Mouse (Mus musculus) brain, embryonic 14.5 days (tissue): Measurements from ENCODE around the gene Ypel5. TPM values are rescaled to one million over a fixed set of nuclear protein-coding genes. Genes with fewer than 3 reads are reported as not detected.

Source experiments
- DNase-seq: peaks from one replicate; pipeline ENCODE4 v3.0.0-alpha.2; 2011; ENCODE audit warnings: low read depth
- CTCF ChIP-seq: fragments of 200-500 bp; IDR thresholded peaks from 2 replicates; pipeline ENCODE4 v1.5.1; 2012; ENCODE audit warnings: inconsistent platforms, mild to moderate bottlenecking, moderate library complexity, borderline replicate concordance; ENCODE audit not compliant: insufficient read depth, insufficient read length; ENCODE audit errors: extremely low read depth
- POLR2A ChIP-seq: fragments of 200-500 bp; IDR thresholded peaks from 2 replicates; pipeline ENCODE4 v1.6.1; 2012; ENCODE audit warnings: mild to moderate bottlenecking, inconsistent platforms, borderline replicate concordance; ENCODE audit not compliant: poor library complexity, insufficient read depth, insufficient read length, severe bottlenecking; ENCODE audit errors: extremely low read depth
- polyA plus RNA-seq: library from polyadenylated mRNA; depleted of rRNA; stranded (reverse); fragments of >200 nt; gene quantifications from 2 replicates; pipeline ENCODE4 v1.2.3, GENCODE M21; 2012; rRNA removed

Gene Ypel5
- polyA plus RNA-seq, 1 experiment = 42.5 TPM

DNA sequence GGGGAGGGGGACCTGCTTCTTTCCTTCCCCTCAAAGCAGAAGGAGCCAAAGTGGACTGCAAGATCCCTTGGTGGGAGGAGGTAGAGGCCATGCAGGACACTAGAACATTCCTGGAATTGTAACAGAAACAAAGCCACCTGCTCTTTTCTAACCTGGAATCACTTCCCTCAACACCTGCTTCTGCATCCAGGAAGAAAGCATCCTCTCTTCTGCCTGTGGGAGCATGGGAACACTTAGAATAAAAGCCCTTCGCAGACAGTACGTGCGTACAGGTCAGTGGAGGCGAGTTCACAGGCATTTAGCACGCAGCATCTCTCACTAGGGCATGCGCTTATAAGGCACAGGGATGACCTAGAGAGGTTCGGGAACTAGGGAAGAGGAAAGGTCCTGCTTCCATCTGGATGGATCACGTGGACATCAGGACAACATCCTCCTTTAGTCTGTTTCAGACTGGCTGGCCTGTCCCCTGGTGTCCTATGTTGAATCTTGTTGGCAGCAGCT lies 54.2 kb downstream of the Ypel5 start:
- DNase-seq = no peak
- TF ChIP-seq CTCF (no peak), POLR2A (no peak)

DNA sequence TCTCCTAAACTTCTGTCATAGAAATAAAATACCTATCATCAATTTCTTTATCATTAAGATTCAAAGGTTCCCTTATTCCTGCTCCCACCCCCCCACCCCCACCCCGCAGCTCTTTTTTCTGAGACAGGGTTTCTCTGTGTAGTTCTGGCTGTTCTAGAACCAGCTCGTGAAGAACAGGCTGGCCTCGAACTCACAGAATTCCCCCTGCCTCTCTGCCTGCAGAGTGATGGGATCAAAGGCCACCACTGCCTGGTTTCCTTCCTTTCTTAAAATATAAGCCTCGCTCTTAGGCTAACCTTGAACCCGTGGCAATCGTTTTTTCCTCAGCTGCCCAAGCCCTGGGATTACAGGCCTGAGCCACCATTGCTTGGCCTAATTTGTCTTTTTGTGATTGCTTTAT lies 55.3 kb downstream of the Ypel5 start:
- DNase-seq = no peak
- TF ChIP-seq CTCF (no peak), POLR2A (no peak)

DNA sequence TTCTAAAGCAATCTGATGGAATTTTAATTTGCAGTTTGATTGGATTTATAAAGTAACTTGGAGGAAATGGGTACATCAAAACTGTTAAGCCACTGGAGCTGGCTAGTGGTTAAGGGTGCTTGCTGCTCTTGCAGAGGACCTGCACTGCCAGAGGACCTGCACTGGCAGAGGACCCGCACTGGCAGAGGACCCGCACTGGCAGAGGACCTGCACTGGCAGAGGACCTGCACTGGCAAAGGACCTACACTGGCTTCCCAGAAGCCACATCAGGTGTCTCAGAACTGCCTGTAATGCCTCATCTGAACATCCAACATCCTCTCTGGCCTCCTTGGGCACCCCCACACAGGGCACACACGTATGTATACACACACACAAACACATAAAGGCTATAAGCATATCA lies 59.3 kb downstream of the Ypel5 start:
- TF ChIP-seq POLR2A = no peak
- DNase-seq = no peak

DNA sequence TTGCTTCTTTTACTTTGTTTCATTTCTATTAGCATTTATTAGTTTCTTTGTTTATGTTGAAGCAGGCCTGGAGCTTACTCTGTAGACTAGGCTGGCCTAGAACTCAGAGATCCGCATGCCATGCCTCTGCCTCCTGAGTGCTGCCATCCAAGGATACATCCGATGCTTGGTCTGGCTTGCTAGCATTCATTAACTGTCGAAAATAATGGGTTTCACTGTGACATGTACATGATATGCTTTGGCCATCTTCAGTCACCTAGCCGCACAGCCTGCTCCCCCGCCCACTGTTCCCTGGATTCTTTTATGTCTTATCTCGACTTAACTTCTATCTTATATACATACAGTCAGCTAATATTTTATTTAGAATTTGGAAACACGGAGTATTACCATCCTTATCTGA lies 60.8 kb downstream of the Ypel5 start:
- DNase-seq = no peak
- TF ChIP-seq POLR2A (no peak), CTCF (no peak)

DNA sequence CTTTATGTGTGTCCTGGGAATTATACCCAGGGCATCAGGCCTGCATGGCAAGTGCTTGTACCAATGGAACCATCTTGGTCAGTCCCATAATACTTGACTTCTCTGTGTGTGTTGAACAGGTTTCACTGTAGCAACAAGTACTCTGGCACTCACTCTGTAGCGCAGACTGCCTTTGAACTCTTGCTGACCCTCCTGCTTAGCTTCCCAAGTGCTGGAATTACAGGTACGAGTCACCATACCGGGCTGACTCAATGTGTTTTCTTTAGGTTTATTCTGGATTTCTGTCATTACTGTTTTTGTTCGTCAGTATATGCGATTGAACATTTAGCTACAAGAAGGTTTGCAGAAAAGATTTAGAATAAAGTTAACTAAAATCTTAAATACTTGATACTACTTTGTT lies 61.7 kb downstream of the Ypel5 start:
- TF ChIP-seq POLR2A = no peak
- no peak for TF ChIP-seq CTCF
- no peak for DNase-seq

DNA sequence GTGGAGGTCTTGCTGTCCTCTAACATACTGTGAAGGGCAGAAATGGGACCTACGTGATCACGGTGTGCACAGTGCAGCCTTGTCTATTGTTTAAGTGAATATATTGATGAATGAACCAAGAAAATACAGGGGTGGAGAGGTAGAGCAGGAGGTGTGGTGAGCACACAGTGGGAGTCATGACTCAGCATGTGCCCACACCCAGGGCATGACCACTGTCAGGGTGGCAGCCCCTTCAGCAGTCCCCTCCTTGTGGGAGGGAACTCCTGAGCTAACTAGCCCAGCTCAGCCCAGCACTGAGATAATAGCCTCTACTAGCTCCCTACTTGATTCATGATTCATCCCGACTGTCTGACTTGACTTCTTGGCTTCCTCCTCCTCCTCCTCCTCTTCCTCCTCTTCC lies 62.5 kb downstream of the Ypel5 start:
- no peak for TF ChIP-seq POLR2A
- DNase-seq = no peak

Other genes with a start within 250 kb of the Ypel5 start
- 1.3 and 3.7 TPM in 2 replicates for gene Alk, start 231.8 kb upstream of the Ypel5 start, polyA plus RNA-seq
- gene Lbh, start 81.9 kb downstream of the Ypel5 start, polyA plus RNA-seq = 133 and 147 TPM in 2 replicates